Mouse (Mus musculus): ENCODE results near the gene Ano2.

GRCm38 (mm10) chr6:125811395-125811794 is 121.2 kb downstream of the Ano2 start:
- TF ChIP-seq CTCF (IDR thresholded peaks at IDR 0.05; ENCODE audit: extremely low read depth, insufficient read length, insufficient replicate concordance, low read depth, low read length) (no peak), POLR2A (IDR thresholded peaks at IDR 0.05; ENCODE audit: low read depth, low read length) (no peak)
